Mouse (Mus musculus) brown adipose tissue, adult 24 weeks (tissue): ENCODE measurements around the gene Selp. TPM values are rescaled to one million over a fixed set of nuclear protein-coding genes. Genes with fewer than 3 reads are reported as not detected.

Source experiments
- H3K27ac ChIP-seq: fragments of 200-500 bp; replicated peaks from 2 replicates; pipeline ENCODE4 v1.5.1; 2012; ENCODE audit warnings: low read depth, mild to moderate bottlenecking, low read length
- H3K4me1 ChIP-seq: fragments of 200-500 bp; 2 replicates; pipeline ENCODE4 v1.6.1; 2012; ENCODE audit warnings: low read length, mixed read lengths; ENCODE audit not compliant: control insufficient read depth, insufficient read depth, insufficient read length
- H3K4me3 ChIP-seq: fragments of 200-500 bp; 2 replicates; pipeline ENCODE4 v1.5.1; 2012; ENCODE audit warnings: low read depth, mild to moderate bottlenecking, low read length, moderate library complexity; ENCODE audit not compliant: insufficient read depth
- polyA plus RNA-seq: library from polyadenylated mRNA; stranded (reverse); fragments of >200 nt; gene quantifications from 2 replicates; pipeline ENCODE4 v1.2.4, GENCODE M21; 2012; ENCODE audit not compliant: missing spikeins, insufficient read depth, insufficient read length

The Selp gene
- 1.7 and 2.4 TPM in 2 replicates for polyA plus RNA-seq

DNA sequence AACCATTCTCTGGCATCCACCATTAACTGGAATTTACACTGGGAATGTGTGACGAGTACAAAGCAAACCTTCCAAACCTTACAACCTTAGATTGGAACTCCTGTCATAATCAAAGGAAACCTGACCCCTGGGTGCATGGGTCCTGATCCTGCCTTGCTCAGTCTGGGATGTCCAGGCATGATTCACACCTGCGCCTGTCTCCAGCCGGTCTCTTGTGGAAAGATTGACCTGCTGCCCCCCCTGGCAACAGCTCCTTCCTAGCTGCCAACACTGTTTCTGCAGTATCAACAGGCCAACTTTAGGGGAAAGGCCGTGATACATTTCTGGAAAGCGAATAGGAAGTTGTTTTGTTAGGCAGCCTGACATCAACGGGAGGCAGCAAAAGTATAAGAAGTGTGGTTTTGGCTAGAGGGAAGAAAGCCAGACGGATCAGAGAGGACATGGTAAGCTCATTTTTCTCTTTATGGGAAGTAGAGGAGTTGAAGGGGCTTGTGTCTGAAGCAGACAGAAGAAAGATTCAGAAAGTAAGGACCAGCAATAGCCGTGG, at the start of gene Selp:
Gene Selp (plus strand): TSS at position 318 of the 547 bp plus-strand sequence.
- no peak within 1 kb of the TSS; the same call in 1 of the 2 replicates for H3K27ac ChIP-seq
- H3K4me1 ChIP-seq, result no peaks in the 10 kb centered on the region
- H3K4me3 ChIP-seq, result no peak within 1 kb of the TSS

DNA sequence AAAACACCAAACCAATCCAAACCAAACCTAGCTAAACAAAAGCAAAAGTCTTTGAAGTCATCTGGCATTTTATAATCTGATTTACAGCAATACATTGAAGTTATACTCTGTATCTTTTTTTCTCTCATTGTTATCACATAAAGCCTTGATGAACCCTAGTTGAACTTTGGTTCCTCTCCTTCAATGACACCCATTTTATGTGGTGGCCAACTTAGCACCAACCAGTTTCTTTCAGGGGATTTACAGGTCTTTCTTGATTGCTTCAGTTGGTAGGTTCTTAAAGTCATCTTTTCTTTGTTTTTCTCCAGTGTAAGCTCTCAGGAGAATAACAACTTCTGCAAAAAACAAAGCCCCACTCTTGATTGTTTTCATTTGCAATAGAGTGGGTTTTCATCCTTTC, 45.8 kb upstream of the Selp start:
- H3K4me3 ChIP-seq, result no peak overlapping the region
- no peaks in the 10 kb centered on the region for H3K4me1 ChIP-seq
- no peak overlapping the region for H3K27ac ChIP-seq

DNA sequence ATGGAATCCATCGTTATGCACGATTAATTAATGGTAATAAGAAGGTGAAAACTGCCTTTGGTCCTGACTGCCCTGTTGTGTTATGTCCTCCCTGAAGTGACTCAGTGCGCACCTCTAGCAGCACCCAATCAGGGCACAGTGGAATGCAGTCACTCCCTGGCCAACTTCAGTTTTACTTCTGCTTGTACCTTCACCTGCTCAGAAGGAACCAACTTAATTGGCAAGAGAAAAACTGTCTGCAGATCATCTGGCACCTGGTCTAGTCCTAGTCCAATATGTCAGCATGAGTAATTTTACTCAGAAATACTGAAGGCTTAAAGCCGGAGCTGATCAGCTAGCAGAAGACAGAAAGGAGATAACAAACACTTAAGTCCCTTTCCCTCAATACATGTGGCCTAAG, 44.6 kb upstream of the Selp start:
- Histone ChIP-seq H3K4me3 (no peak overlapping the region), H3K4me1 (no peaks in the 10 kb centered on the region), H3K27ac (no peak overlapping the region)

DNA sequence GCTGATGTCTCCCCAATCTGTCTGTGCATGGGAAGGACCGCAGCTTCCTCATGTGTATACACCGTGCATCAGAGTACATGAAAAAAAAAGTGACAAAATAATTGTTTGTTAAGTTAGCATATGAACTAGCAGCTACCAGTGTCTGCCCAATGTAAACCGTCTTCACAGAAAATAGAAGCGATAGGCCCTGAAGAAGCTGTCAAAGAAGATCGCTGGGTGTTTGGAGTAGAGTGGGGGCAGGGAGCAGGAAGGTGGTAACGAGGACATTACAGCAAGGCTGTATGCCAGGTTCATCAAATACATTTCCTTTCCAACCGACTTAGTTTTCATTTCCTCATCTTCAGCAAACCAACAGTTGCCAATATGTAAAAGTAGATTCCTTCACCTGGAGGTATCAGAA, 44.0 kb upstream of the Selp start:
- Histone ChIP-seq H3K27ac (no peak overlapping the region), H3K4me1 (no peaks in the 10 kb centered on the region), H3K4me3 (no peak overlapping the region)

DNA sequence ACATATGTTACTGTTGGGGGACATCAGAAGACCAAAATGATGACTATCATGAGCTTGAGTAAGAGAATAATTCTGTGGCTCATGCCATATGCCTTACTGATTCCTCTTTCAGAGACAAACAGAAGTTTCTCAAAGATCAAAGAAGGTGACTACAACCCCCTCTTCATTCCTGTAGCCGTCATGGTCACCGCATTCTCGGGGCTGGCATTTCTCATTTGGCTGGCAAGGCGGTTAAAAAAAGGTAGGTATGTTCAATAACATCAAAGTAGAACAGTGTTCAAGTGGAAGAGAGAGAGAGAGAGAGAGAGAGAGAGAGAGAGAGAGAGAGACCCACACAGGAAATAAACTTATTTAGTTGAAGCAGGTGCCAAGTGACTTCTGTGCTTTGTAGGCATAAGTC, 43.1 kb upstream of the Selp start:
- Histone ChIP-seq H3K4me1 (no peaks in the 10 kb centered on the region), H3K4me3 (no peak overlapping the region), H3K27ac (no peak overlapping the region)

DNA sequence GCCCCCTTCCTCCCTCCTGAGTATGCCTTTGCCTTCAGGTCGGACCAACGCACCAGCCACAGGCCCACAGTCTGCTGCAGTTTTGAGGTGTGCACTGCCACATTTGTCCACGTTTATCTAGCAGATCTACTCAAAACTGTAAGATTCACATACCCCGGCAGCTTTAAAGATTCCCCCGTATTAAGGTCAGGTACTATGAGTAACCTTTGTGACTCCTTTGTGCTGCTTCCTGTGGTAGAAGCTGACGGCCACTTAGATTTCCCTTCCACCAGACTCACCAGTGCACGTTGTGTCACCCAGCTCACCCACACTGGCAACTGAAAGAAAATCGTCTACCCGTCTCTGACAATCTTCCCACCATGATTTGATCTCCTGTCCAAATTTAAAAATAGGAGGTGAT, 42.0 kb upstream of the Selp start:
- Histone ChIP-seq H3K27ac (no peak overlapping the region), H3K4me1 (no peaks in the 10 kb centered on the region), H3K4me3 (no peak overlapping the region)

DNA sequence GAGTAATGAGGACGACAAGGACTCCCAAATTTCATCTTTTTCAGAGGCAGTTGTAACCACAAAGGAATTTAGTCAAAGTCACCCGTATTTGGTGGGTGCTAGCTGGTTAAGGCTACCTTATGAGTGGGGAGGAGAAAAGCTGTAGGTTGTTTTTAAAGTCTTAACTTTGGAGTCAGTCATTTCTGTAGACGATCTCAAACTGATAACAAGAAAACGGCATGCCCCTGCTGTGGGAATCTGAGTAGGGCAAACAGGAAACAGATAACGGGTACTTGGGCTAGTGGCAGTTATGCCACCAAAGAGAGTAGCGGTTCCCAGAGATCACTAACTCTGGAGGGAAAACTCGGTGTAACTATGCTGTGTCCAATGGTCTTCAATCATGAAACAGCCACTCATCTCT, 41.3 kb upstream of the Selp start:
- H3K27ac ChIP-seq, result no peak overlapping the region
- no peaks in the 10 kb centered on the region for H3K4me1 ChIP-seq

DNA sequence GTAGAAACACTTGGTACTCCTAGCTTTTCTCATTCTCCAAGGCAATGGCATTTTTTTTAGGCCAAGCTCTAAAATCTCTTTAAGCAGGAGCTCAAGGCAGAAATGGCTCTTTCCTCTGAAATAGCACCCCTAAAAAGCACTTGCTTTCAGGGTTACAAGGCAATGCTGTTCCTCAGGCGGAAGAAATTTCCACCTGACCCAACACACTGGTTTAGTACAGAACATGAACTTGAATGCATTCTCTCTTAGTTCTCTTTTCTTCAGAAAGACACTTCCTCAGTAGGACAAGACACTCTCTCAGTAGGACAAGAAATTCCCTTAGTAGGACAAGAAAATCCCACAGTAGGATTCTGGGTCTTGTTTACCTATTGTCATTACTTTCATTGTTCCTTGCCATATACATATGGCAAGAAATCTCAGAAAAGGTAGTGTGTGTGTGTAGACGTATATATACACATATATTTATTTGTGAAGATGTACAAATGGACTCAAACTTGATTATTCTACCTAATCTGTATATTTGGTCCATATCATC, 40.4 kb upstream of the Selp start:
- Histone ChIP-seq H3K4me3 (no peak overlapping the region), H3K4me1 (no peaks in the 10 kb centered on the region), H3K27ac (no peak overlapping the region)

More for the DNA sequence above, 41.3 kb upstream of the Selp start:
- H3K4me3 ChIP-seq, result no peak overlapping the region

DNA sequence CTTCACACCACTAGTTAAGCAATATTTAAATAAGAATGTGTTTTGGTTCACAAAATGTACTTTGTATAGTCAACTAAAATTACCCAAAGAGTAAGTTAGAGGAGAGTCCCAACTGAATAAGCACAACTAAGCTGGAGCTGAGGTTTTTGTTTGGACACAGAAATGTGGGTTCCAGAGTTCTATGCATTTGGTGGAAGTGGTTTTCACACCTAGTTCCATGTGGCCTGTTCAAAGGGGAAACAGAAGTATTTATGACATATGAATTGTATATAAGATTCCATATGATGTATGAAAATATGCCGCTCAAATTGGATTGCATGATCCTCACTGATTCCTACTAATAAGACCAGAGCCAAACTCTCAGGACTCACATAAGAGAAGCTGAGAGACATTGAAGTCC, 39.6 kb upstream of the Selp start:
- Histone ChIP-seq H3K4me3 (no peak overlapping the region), H3K27ac (no peak overlapping the region), H3K4me1 (no peaks in the 10 kb centered on the region)

DNA sequence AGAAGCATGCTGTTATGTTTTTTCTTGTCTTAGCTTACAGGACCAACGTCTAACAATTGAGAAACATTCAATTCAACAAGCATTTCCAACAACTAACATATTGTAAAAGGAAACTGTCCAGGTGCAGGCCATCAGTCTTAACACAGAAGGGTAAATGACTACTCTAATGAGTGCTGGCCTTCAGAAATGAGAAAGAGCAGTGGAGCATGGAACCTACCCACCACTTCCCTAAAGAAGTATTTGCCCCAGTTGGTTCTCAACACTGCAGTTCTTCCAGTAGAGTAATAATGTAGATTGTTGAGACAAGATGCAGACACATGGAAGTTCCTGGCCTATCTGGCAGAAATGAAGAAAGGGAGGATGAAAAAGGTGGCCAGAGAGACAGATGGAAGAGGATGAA, 38.6 kb upstream of the Selp start:
- no peaks in the 10 kb centered on the region for H3K4me1 ChIP-seq
- no peak overlapping the region for H3K4me3 ChIP-seq
- no peak overlapping the region for H3K27ac ChIP-seq

DNA sequence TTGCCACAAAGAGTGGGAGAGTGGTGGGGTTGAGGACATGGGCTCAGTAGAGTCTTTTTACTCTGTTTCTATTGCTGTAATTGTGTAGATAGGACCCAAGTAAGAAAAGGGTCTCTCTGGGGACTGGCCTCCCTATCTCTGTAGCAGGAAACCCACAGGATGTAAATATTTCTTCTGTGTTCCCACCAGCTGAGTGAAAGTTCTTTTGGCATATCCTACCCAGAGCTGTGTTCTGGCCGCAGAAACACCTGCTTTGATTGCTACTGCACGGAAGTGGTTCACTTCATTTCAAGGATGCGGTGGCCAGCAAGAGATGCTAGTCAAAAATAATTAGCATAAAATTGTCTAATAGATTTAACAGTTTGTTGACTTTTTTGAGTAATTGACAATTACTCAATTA, 38.0 kb upstream of the Selp start:
- Histone ChIP-seq H3K4me1 (no peaks in the 10 kb centered on the region), H3K27ac (no peak overlapping the region), H3K4me3 (no peak overlapping the region)

DNA sequence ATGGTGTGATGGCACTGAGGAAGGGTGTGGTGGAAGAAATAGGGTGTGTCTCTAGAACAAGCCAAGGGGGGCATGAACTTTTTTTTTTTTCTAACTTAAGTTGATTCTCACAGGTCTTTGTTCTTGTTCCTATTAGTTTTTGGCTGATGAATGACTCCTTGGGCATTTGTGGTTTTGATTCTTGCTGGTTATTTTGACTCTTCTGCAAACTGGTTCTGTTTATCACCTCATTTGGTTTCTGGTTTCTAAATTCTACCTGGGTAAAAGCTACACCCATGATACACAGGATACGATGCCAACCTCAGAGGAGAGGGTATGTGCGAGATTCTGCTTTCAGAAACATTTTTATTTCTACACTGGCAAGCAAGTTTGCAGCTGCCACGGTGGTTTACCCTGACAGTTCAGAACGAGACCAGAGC, 36.7 kb upstream of the Selp start:
- Histone ChIP-seq H3K4me1 (no peaks in the 10 kb centered on the region), H3K27ac (no peak overlapping the region), H3K4me3 (no peak overlapping the region)

DNA sequence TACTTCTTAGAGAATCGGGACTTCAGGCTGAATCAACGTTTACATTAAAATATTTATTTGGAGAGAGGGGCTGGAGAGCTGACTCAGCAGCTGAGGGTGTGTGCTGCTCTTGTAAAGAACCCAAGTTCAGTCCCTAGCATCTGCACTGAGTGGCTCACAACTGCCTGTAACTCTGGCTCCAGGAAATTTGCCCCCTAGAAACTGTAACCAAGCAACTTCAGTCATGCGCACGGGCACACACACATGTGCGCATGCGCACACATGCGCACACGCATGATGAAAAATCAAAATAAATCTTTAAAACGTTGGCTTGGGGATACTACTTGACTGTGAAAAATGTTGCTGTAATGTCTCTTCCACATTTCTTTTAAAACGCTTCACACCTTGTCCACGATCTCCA, 36.0 kb upstream of the Selp start:
- Histone ChIP-seq H3K27ac (no peak overlapping the region), H3K4me3 (no peak overlapping the region), H3K4me1 (no peaks in the 10 kb centered on the region)

DNA sequence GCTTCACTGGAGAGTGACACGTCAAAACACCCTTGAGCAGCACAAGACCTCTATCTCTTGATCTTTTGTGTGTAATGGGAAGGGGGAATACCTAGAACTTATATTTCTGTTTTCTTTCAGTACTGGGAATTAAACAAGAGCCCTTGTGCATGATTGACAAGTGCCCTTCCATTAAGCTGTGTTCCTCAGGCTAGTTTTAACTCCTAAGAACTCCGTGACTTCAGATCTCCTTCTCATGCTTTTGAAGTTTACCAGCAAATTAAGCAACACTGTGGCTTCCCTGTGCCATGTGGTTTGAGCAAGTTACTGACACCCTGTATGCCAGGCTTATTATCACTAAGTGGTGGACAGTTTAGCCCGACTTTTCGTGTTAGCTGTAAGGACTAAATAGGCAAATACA, 32.0 kb upstream of the Selp start:
- no peak overlapping the region for H3K4me3 ChIP-seq
- H3K27ac ChIP-seq, result no peak overlapping the region
- H3K4me1 ChIP-seq, result no peaks in the 10 kb centered on the region

DNA sequence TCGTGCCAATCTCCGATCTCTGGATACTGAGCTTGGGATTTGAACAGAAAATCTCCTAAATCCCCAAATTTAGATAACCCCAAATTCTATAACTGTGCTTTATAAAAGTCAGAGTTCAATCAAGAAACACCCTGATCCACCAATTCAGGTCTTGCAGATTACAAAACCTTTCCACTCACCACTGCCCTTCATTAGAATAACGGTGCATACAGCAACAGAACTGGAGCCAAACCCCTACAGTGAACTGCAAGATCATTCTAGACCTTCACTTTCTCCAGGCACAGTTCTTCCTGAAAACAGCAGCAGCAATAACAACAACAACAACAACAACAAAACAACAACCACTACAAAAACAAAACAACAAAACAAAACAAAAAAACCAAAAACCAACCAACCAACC, 28.3 kb upstream of the Selp start:
- Histone ChIP-seq H3K4me3 (no peak overlapping the region), H3K4me1 (no peaks in the 10 kb centered on the region), H3K27ac (no peak overlapping the region)

DNA sequence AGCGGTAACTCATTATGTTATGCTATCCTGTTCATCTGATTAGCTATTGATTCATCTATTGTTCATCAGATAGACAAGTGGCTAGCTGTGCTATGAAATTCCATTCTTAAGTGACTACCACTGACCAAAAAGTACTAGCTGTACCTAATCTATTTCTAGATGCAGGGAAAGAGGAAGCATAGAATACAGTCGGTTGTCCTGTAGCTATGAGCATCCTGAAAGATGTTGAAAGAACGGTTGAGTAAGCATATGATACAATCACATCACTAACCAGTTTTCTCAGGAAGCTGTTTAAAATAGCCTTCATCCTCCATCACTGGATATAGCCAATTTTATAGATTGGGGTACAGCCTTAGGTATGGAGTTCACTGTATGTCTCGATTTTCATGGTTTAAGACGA, 27.2 kb upstream of the Selp start:
- Histone ChIP-seq H3K4me3 (no peak overlapping the region), H3K27ac (no peak overlapping the region), H3K4me1 (no peaks in the 10 kb centered on the region)
